Mouse (Mus musculus): ENCODE data around the gene Olfr118. TPM values are rescaled to one million over a fixed set of nuclear protein-coding genes. Genes with fewer than 3 reads are reported as not detected.
"Not testable (repeated sequence)": the region's sequence is repeated elsewhere in the genome, so short reads cannot be mapped to it uniquely, and the experiment has no call there.

Gene Olfr118
- total RNA-seq (2014; rRNA removed; ENCODE audit: low replicate concordance): not detected in 2 replicates
- polyA plus RNA-seq (2015; fragmentation: Nextera tagmentation; extraction: Ambion mirVana): not detected in 2 replicates

DNA sequence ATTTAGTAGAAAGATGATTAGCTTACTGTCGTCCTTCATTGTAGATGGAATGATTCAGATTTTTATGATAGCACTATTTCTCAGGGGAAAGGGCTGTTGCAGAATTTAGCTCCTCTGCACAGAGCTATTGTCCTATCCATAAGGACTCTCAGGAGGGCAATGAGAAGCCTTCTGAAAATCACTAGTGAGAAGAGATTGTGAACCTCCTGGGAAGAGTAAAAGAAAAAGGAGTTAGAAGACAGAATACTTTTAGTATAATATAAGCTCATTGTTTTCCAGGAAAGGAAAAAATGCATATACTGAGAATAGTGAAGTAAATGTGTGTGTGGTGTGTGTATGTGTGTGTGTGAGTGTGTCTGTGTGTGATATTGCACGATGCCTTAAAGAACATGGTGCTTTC is at the start of gene Olfr118:
Gene Olfr118, plus strand, starts transcription at position 301 of the 400 bp plus-strand sequence.
- TF ChIP-seq EP300 (IDR thresholded peaks at IDR 0.05; ENCODE audit: low read depth) (no peak), CTCF (IDR thresholded peaks at IDR 0.05; ENCODE audit: low read depth) (no peak)
- H3K36me3 ChIP-seq (replicated peaks; ENCODE audit: control insufficient read depth, insufficient read depth, low read length): no peaks in the 10 kb centered on the region
- H3K4me1 ChIP-seq (ENCODE audit: control insufficient read depth, insufficient read depth): no peaks in the 10 kb centered on the region
- H3K9ac ChIP-seq (replicated peaks; ENCODE audit: low read depth, low read length): no peak within 1 kb of the TSS
- H3K4me2 ChIP-seq (ENCODE audit: low read depth, low read length): no peak within 1 kb of the TSS
- ATAC-seq (ENCODE audit: insufficient read depth, low read depth) (no peak), DNase-seq (ENCODE audit: low spot score) (no peak)
- no peak within 1 kb of the TSS for H3K4me3 ChIP-seq (ENCODE audit: low read depth, low read length)
- H3K27me3 ChIP-seq (ENCODE audit: control insufficient read depth, insufficient read depth, low read length): no peaks in the 10 kb centered on the region
- WGBS: 49% methylated on average over 2 of the region's 2 CpGs
- H3K9me3 ChIP-seq (replicated peaks; ENCODE audit: control insufficient read depth, low read length): no peaks in the 10 kb centered on the region
- no peak within 1 kb of the TSS for H3K27ac ChIP-seq (ENCODE audit: low read depth)

DNA sequence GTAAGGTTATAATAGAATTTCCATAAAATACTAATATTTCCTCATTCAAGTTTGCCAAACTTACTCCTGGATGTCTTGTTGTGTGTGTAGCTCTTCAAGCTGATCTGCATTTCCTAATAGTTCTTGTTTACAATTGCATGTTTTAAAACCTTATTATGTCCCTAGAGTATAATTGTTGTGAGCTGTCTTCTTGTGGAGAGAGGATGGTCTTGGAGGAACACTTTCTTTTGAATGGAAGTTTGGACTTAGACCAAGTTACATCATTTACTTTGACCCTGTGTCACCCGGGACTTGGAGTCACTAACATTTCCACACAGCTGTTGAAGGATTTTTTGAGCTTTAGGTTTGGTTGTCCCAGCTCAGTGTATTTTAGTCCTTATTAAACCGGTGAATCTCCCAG is 39.8 kb upstream of the Olfr118 start, which contains the start of the genes Olfr115 and Olfr116:
Gene Olfr115, minus strand, starts transcription at position 101 of the 400 bp plus-strand sequence.
Gene Olfr116, minus strand, starts transcription at position 191 of the 400 bp plus-strand sequence.
- WGBS: 60% methylated on average over 2 of the region's 2 CpGs
- TF ChIP-seq EP300 (IDR thresholded peaks at IDR 0.05; ENCODE audit: low read depth) (no peak), CTCF (IDR thresholded peaks at IDR 0.05; ENCODE audit: low read depth) (no peak)
- no peak for ATAC-seq (ENCODE audit: insufficient read depth, low read depth)

DNA sequence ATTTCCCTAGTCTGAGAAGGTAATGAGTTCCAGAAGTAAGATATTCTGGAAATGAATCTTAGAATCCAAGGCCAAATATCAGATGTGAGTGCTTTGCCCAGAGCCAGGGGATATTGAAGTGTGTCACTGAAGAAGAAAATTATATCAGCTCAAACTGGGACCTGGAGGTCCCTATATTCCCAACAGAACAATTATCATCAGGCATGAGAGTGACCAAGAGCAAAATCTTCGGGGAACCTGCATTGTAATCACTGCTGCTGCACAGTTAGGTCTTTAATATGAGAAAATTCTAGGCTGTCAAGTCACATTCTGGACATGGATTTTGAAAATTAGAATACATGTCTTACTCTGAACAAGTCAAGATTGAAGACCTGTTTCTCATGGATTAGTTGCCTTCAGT is 3.1 kb upstream of the Olfr118 start, which contains the start of gene Olfr117:
Gene Olfr117, minus strand, starts transcription at position 101 of the 400 bp plus-strand sequence.
- 32% methylated on average over 1 of the region's 1 CpGs for WGBS
- Histone ChIP-seq H3K36me3 (replicated peaks; ENCODE audit: control insufficient read depth, insufficient read depth, low read length) (no peaks in the 10 kb centered on the region), H3K4me1 (ENCODE audit: control insufficient read depth, insufficient read depth) (no peaks in the 10 kb centered on the region), H3K4me2 (ENCODE audit: low read depth, low read length) (no peak within 1 kb of the TSS), H3K27me3 (ENCODE audit: control insufficient read depth, insufficient read depth, low read length) (no peaks in the 10 kb centered on the region), H3K4me3 (ENCODE audit: low read depth, low read length) (no peak within 1 kb of the TSS), H3K27ac (ENCODE audit: low read depth) (no peak within 1 kb of the TSS), H3K9ac (replicated peaks; ENCODE audit: low read depth, low read length) (no peak within 1 kb of the TSS), H3K9me3 (replicated peaks; ENCODE audit: control insufficient read depth, low read length) (no peaks in the 10 kb centered on the region)
- ATAC-seq (ENCODE audit: insufficient read depth, low read depth) (no peak), DNase-seq (ENCODE audit: low spot score) (no peak)
- TF ChIP-seq CTCF (IDR thresholded peaks at IDR 0.05; ENCODE audit: low read depth) (no peak), EP300 (IDR thresholded peaks at IDR 0.05; ENCODE audit: low read depth) (no peak)

More for the DNA sequence above, 39.8 kb upstream of the Olfr118 start, which contains the start of the genes Olfr115 and Olfr116:
- Histone ChIP-seq H3K4me3 (ENCODE audit: low read depth, low read length) (no peak within 1 kb of the TSS), H3K36me3 (replicated peaks; ENCODE audit: control insufficient read depth, insufficient read depth, low read length) (no peaks in the 10 kb centered on the region), H3K27me3 (ENCODE audit: control insufficient read depth, insufficient read depth, low read length) (no peaks in the 10 kb centered on the region), H3K9me3 (replicated peaks; ENCODE audit: control insufficient read depth, low read length) (peaks cover 3% of the 10 kb centered on the region; the same call in 1 of the 2 replicates), H3K4me1 (ENCODE audit: control insufficient read depth, insufficient read depth) (no peaks in the 10 kb centered on the region), H3K4me2 (ENCODE audit: low read depth, low read length) (no peak within 1 kb of the TSS), H3K27ac (ENCODE audit: low read depth) (no peak within 1 kb of the TSS), H3K9ac (replicated peaks; ENCODE audit: low read depth, low read length) (no peak within 1 kb of the TSS)
- no peak for DNase-seq (ENCODE audit: low spot score)

DNA sequence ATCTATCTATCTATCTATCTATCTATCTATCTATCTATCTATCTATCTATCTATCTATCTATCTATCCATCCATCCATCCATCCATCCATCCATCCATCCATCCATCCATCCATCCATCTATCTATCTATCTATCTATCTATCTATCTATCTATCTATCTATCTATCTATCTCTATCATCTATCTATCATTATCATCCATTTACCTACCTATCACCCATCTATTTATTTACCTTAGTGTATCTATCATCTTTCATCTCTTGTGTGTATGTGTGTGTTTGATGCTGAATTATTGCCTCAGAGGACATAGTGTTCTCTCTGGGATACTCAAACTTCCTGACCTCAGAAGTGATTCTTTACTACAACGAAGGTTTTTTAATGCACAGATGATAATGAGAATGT is 29.5 kb downstream of the Olfr118 start, which contains the start of gene Olfr119:
Gene Olfr119, plus strand, starts transcription at position 301 of the 400 bp plus-strand sequence.
- not testable (repeated sequence) for H3K36me3 ChIP-seq (replicated peaks; ENCODE audit: control insufficient read depth, insufficient read depth, low read length); H3K27ac ChIP-seq (ENCODE audit: low read depth); H3K4me1 ChIP-seq (ENCODE audit: control insufficient read depth, insufficient read depth); ATAC-seq (ENCODE audit: insufficient read depth, low read depth); H3K4me2 ChIP-seq (ENCODE audit: low read depth, low read length); H3K27me3 ChIP-seq (ENCODE audit: control insufficient read depth, insufficient read depth, low read length); H3K9me3 ChIP-seq (replicated peaks; ENCODE audit: control insufficient read depth, low read length); H3K9ac ChIP-seq (replicated peaks; ENCODE audit: low read depth, low read length); DNase-seq (ENCODE audit: low spot score); H3K4me3 ChIP-seq (ENCODE audit: low read depth, low read length)
- 55% methylated on average over 1 of the region's 1 CpGs for WGBS

DNA sequence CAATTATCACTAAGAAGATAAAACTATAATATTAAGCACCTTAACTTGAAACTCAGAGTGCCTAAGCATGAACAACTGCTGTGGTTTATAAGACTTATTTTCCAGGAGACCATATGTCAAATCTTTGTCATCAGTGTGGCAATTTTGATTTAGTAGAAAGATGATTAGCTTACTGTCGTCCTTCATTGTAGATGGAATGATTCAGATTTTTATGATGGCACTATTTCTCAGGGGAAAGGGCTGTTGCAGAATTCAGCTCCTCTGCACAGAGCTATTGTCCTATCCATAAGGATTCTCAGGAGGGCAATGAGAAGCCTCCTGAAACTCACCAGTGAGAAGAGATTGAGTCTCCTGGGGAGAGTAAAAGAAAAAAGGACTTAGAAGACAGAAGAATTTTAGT is 54.7 kb downstream of the Olfr118 start, which contains the start of gene Olfr120:
Gene Olfr120, plus strand, starts transcription at position 301 of the 400 bp plus-strand sequence.
- no peak for TF ChIP-seq CTCF (IDR thresholded peaks at IDR 0.05; ENCODE audit: low read depth)
- no peak for TF ChIP-seq EP300 (IDR thresholded peaks at IDR 0.05; ENCODE audit: low read depth)
- no peak for DNase-seq (ENCODE audit: low spot score)
- no peak within 1 kb of the TSS for H3K4me3 ChIP-seq (ENCODE audit: low read depth, low read length)
- no peaks in the 10 kb centered on the region for H3K27me3 ChIP-seq (ENCODE audit: control insufficient read depth, insufficient read depth, low read length)
- no peaks in the 10 kb centered on the region for H3K36me3 ChIP-seq (replicated peaks; ENCODE audit: control insufficient read depth, insufficient read depth, low read length)
- no peak within 1 kb of the TSS for H3K4me2 ChIP-seq (ENCODE audit: low read depth, low read length)
- 50% methylated on average over 1 of the region's 1 CpGs for whole genome bisulfite sequencing
- H3K4me1 ChIP-seq (ENCODE audit: control insufficient read depth, insufficient read depth): no peaks in the 10 kb centered on the region
- H3K9me3 ChIP-seq (replicated peaks; ENCODE audit: control insufficient read depth, low read length): no peaks in the 10 kb centered on the region
- H3K9ac ChIP-seq (replicated peaks; ENCODE audit: low read depth, low read length): no peak within 1 kb of the TSS
- no peak for ATAC-seq (ENCODE audit: insufficient read depth, low read depth)
- H3K27ac ChIP-seq (ENCODE audit: low read depth): no peak within 1 kb of the TSS

Other genes starting within 250 kb of the Olfr118 start
- gene Olfr108, start 221.5 kb upstream of the Olfr118 start, total RNA-seq (2014; rRNA removed; ENCODE audit: low replicate concordance): not detected in 2 replicates
- not detected in 2 replicates for gene Olfr108, start 221.5 kb upstream of the Olfr118 start, polyA plus RNA-seq (2015; fragmentation: Nextera tagmentation; extraction: Ambion mirVana)
- not detected in 2 replicates for gene Olfr109, start 208.1 kb upstream of the Olfr118 start, total RNA-seq (2014; rRNA removed; ENCODE audit: low replicate concordance)
- not detected in 2 replicates for gene Olfr109, start 208.1 kb upstream of the Olfr118 start, polyA plus RNA-seq (2015; fragmentation: Nextera tagmentation; extraction: Ambion mirVana)
- gene H2-M2, start 183.4 kb upstream of the Olfr118 start, total RNA-seq (2014; rRNA removed; ENCODE audit: low replicate concordance): not detected in 2 replicates
- gene H2-M2, start 183.4 kb upstream of the Olfr118 start, polyA plus RNA-seq (2015; fragmentation: Nextera tagmentation; extraction: Ambion mirVana): not detected in 2 replicates
- gene Olfr110, start 174.5 kb upstream of the Olfr118 start, total RNA-seq (2014; rRNA removed; ENCODE audit: low replicate concordance): not detected in 2 replicates
- not detected in 2 replicates for gene Olfr110, start 174.5 kb upstream of the Olfr118 start, polyA plus RNA-seq (2015; fragmentation: Nextera tagmentation; extraction: Ambion mirVana)
- gene Olfr111, start 159.0 kb upstream of the Olfr118 start, total RNA-seq (2014; rRNA removed; ENCODE audit: low replicate concordance): not detected in 2 replicates
- gene Olfr111, start 159.0 kb upstream of the Olfr118 start, polyA plus RNA-seq (2015; fragmentation: Nextera tagmentation; extraction: Ambion mirVana): not detected in 2 replicates
- not detected in 2 replicates for gene Olfr112, start 97.5 kb upstream of the Olfr118 start, total RNA-seq (2014; rRNA removed; ENCODE audit: low replicate concordance)
- gene Olfr112, start 97.5 kb upstream of the Olfr118 start, polyA plus RNA-seq (2015; fragmentation: Nextera tagmentation; extraction: Ambion mirVana): not detected in 2 replicates
- not detected in 2 replicates for gene Olfr113, start 89.3 kb upstream of the Olfr118 start, total RNA-seq (2014; rRNA removed; ENCODE audit: low replicate concordance)
- gene Olfr113, start 89.3 kb upstream of the Olfr118 start, polyA plus RNA-seq (2015; fragmentation: Nextera tagmentation; extraction: Ambion mirVana): not detected in 2 replicates
- not detected in 2 replicates for gene Olfr114, start 74.2 kb upstream of the Olfr118 start, total RNA-seq (2014; rRNA removed; ENCODE audit: low replicate concordance)
- gene Olfr114, start 74.2 kb upstream of the Olfr118 start, polyA plus RNA-seq (2015; fragmentation: Nextera tagmentation; extraction: Ambion mirVana): not detected in 2 replicates
- not detected in 2 replicates for gene Olfr115, start 39.9 kb upstream of the Olfr118 start, total RNA-seq (2014; rRNA removed; ENCODE audit: low replicate concordance)
- not detected in 2 replicates for gene Olfr115, start 39.9 kb upstream of the Olfr118 start, polyA plus RNA-seq (2015; fragmentation: Nextera tagmentation; extraction: Ambion mirVana)
- not detected in 2 replicates for gene Olfr116, start 39.8 kb upstream of the Olfr118 start, total RNA-seq (2014; rRNA removed; ENCODE audit: low replicate concordance)
- gene Olfr116, start 39.8 kb upstream of the Olfr118 start, polyA plus RNA-seq (2015; fragmentation: Nextera tagmentation; extraction: Ambion mirVana): not detected in 2 replicates
- not detected in 2 replicates for gene Olfr117, start 3.2 kb upstream of the Olfr118 start, total RNA-seq (2014; rRNA removed; ENCODE audit: low replicate concordance)
- gene Olfr117, start 3.2 kb upstream of the Olfr118 start, polyA plus RNA-seq (2015; fragmentation: Nextera tagmentation; extraction: Ambion mirVana): not detected in 2 replicates
- not detected in 2 replicates for gene Olfr119, start 29.6 kb downstream of the Olfr118 start, total RNA-seq (2014; rRNA removed; ENCODE audit: low replicate concordance)
- not detected in 2 replicates for gene Olfr119, start 29.6 kb downstream of the Olfr118 start, polyA plus RNA-seq (2015; fragmentation: Nextera tagmentation; extraction: Ambion mirVana)
- not detected in 2 replicates for gene Olfr120, start 54.8 kb downstream of the Olfr118 start, total RNA-seq (2014; rRNA removed; ENCODE audit: low replicate concordance)
- not detected in 2 replicates for gene Olfr120, start 54.8 kb downstream of the Olfr118 start, polyA plus RNA-seq (2015; fragmentation: Nextera tagmentation; extraction: Ambion mirVana)
- not detected in 2 replicates for gene Olfr121, start 81.9 kb downstream of the Olfr118 start, total RNA-seq (2014; rRNA removed; ENCODE audit: low replicate concordance)
- gene Olfr121, start 81.9 kb downstream of the Olfr118 start, polyA plus RNA-seq (2015; fragmentation: Nextera tagmentation; extraction: Ambion mirVana): not detected in 2 replicates
- not detected in 2 replicates for gene Olfr122, start 101.6 kb downstream of the Olfr118 start, total RNA-seq (2014; rRNA removed; ENCODE audit: low replicate concordance)
- gene Olfr122, start 101.6 kb downstream of the Olfr118 start, polyA plus RNA-seq (2015; fragmentation: Nextera tagmentation; extraction: Ambion mirVana): not detected in 2 replicates
- gene Olfr123, start 126.5 kb downstream of the Olfr118 start, total RNA-seq (2014; rRNA removed; ENCODE audit: low replicate concordance): not detected in 2 replicates
- not detected in 2 replicates for gene Olfr123, start 126.5 kb downstream of the Olfr118 start, polyA plus RNA-seq (2015; fragmentation: Nextera tagmentation; extraction: Ambion mirVana)
- not detected in 2 replicates for gene Olfr124, start 132.9 kb downstream of the Olfr118 start, total RNA-seq (2014; rRNA removed; ENCODE audit: low replicate concordance)
- gene Olfr124, start 132.9 kb downstream of the Olfr118 start, polyA plus RNA-seq (2015; fragmentation: Nextera tagmentation; extraction: Ambion mirVana): not detected in 2 replicates
- gene Olfr125, start 166.0 kb downstream of the Olfr118 start, total RNA-seq (2014; rRNA removed; ENCODE audit: low replicate concordance): not detected in 2 replicates
- not detected in 2 replicates for gene Olfr125, start 166.0 kb downstream of the Olfr118 start, polyA plus RNA-seq (2015; fragmentation: Nextera tagmentation; extraction: Ambion mirVana)
- not detected in 2 replicates for gene Olfr126, start 180.5 kb downstream of the Olfr118 start, total RNA-seq (2014; rRNA removed; ENCODE audit: low replicate concordance)
- gene Olfr126, start 180.5 kb downstream of the Olfr118 start, polyA plus RNA-seq (2015; fragmentation: Nextera tagmentation; extraction: Ambion mirVana): not detected in 2 replicates
- not detected in 2 replicates for gene Olfr127, start 233.4 kb downstream of the Olfr118 start, total RNA-seq (2014; rRNA removed; ENCODE audit: low replicate concordance)
- not detected in 2 replicates for gene Olfr127, start 233.4 kb downstream of the Olfr118 start, polyA plus RNA-seq (2015; fragmentation: Nextera tagmentation; extraction: Ambion mirVana)